Mouse (Mus musculus) brain, embryonic 14.5 days (tissue): ENCODE data around the gene Fkbp2.

Source experiments
- CTCF ChIP-seq: fragments of 200-500 bp; IDR thresholded peaks from 2 replicates; pipeline ENCODE4 v1.5.1; 2012; ENCODE audit warnings: inconsistent platforms, mild to moderate bottlenecking, moderate library complexity, borderline replicate concordance; ENCODE audit not compliant: insufficient read depth, insufficient read length; ENCODE audit errors: extremely low read depth
- POLR2A ChIP-seq: fragments of 200-500 bp; IDR thresholded peaks from 2 replicates; pipeline ENCODE4 v1.6.1; 2012; ENCODE audit warnings: mild to moderate bottlenecking, inconsistent platforms, borderline replicate concordance; ENCODE audit not compliant: poor library complexity, insufficient read depth, insufficient read length, severe bottlenecking; ENCODE audit errors: extremely low read depth

- TF ChIP-seq CTCF (no peak), POLR2A (no peak)
Observed at GRCm38 (mm10) chr19:6995255-6995991, 15.1 kb upstream of the Fkbp2 start.
